Mouse (Mus musculus): ENCODE results near the gene Ovol2.

- TF ChIP-seq CTCF (IDR thresholded peaks at IDR 0.05; ENCODE audit: low read depth), result no peak
- no peak for TF ChIP-seq EP300 (IDR thresholded peaks at IDR 0.05; ENCODE audit: low read depth)
Observed at GRCm38 (mm10) chr2:144264398-144265119, 67.4 kb downstream of the Ovol2 start.

Measured in liver, embryonic 14.5 days (tissue).